Mouse (Mus musculus) cerebellum, adult 2 months (tissue): ENCODE results near the gene Zfp653. TPM values are rescaled to one million over a fixed set of nuclear protein-coding genes. Genes with fewer than 3 reads are reported as not detected.
A peak's percentile ranks its signal among the peaks of the same experiment; 100 is the strongest.
"Not testable (repeated sequence)": the region's sequence is repeated elsewhere in the genome, so short reads cannot be mapped to it uniquely, and the experiment has no call there.

Source experiments
- DNase-seq, 2 experiments: peaks; one replicate each; pipeline ENCODE4 v3.0.0; 2021
- H3K27ac ChIP-seq: fragments of 200-500 bp; 2 replicates; pipeline ENCODE4 v1.5.1; 2012; ENCODE audit warnings: low read length, control low read depth, inconsistent platforms; ENCODE audit not compliant: insufficient read depth
- H3K27me3 ChIP-seq: fragments of 200-500 bp; 2 replicates; pipeline ENCODE4 v1.6.1; 2012; ENCODE audit warnings: inconsistent platforms, mild to moderate bottlenecking, low read length, moderate library complexity; ENCODE audit not compliant: control insufficient read depth, insufficient read depth
- H3K4me1 ChIP-seq: fragments of 200-500 bp; 2 replicates; pipeline ENCODE4 v1.6.1; 2011; ENCODE audit warnings: low read length; ENCODE audit not compliant: control insufficient read depth, insufficient read depth
- H3K4me3 ChIP-seq: fragments of 200-500 bp; replicated peaks from 2 replicates; pipeline ENCODE3; 2011; ENCODE audit warnings: mild to moderate bottlenecking, low read depth, low read length, control low read depth; ENCODE audit not compliant: insufficient read depth
- CTCF ChIP-seq: fragments of 200-500 bp; IDR thresholded peaks from 2 replicates; pipeline ENCODE4 v1.5.1; 2011; ENCODE audit warnings: low read depth, mild to moderate bottlenecking, control low read depth, low read length, moderate library complexity, borderline replicate concordance; ENCODE audit not compliant: insufficient read depth
- POLR2A ChIP-seq: fragments of 200-500 bp; IDR thresholded peaks from 2 replicates; pipeline ENCODE4 v1.6.1; 2011; ENCODE audit warnings: low read length, control low read depth, borderline replicate concordance; ENCODE audit not compliant: insufficient read depth
- WGBS: fragments of 180-500 bp; shearing (Covaris S2); methylation state at CpG from one replicate; pipeline ENCODE4 v1.1.7; 2018; 5-methylcytosine and 5-hydroxymethylcytosine counted together
- polyA plus RNA-seq: library from polyadenylated mRNA; depleted of rRNA; stranded (reverse); fragments of >200 nt; gene quantifications from 2 replicates; pipeline ENCODE4 v1.2.3, GENCODE M21; 2012

Zfp653 gene
- polyA plus RNA-seq, 1 experiment: 45.4 TPM

DNA sequence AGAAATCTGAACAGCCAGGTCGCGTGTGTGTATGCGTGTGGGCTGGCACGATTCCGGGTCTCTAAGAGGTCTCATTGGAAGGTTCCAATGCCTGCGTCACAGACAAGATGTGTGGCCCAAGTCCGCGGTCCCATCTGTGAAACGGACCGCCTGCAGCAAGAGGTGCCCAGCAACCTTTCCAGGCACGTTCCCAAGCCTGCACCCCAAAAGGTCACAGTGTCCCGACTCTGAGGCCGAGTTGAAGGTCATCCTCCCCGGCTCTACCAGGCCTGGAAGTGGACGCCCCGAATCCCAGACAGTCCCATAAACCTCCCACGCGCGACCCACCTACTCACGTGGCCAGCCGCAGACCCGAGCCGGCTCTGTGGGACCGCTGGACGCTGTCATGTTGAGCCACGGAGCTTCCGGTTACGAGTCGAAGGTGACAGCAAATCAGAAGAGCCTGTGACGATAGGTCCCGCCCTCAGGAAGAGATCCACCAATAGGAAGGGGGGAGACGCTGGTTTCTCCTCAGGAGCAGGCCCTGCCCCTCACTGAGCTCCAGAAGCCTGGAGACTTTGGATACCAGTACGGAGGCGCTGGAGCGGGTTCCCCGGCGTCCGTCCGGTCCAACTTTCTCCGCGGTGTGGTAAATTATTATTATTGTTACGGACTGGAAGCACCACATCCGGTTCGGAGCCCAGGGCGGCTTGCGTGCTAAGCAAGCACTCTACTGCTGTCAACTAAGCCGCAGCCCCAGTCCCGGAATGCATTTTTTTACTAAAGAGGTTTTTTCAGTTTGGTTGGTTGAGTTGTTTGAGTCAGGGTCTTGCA is 14.1 kb upstream of the Zfp653 start, which contains the start of gene Ecsit:
Gene Ecsit (minus strand): TSS at position 417 of the 813 bp plus-strand sequence.
- Histone ChIP-seq H3K27me3 (no peaks in the 10 kb centered on the region), H3K27ac (peak within 1 kb of the TSS; percentile 68), H3K4me3 (peak within 1 kb of the TSS; percentile 78), H3K4me1 (peaks cover 8% of the 10 kb centered on the region; the same call in 1 of the 2 replicates)
- TF ChIP-seq CTCF (no peak), POLR2A (peak; percentile 78; the same call in 1 of the 2 replicates)
- DNase-seq: peak; percentile 96 to 98
- under 1% methylated on average over 48 of the region's 48 CpGs for WGBS

GRCm38 (mm10) chr9:22084667-22085021 is 13.5 kb upstream of the Zfp653 start:
- H3K4me3 ChIP-seq: peak overlapping the region; percentile 73
- H3K4me1 ChIP-seq: peaks cover 8% of the 10 kb centered on the region; the same call in 1 of the 2 replicates
- DNase-seq: no peak
- no peaks in the 10 kb centered on the region for H3K27me3 ChIP-seq
- no peak for TF ChIP-seq CTCF
- TF ChIP-seq POLR2A: no peak
- 17% methylated on average over 4 of the region's 4 CpGs for WGBS
- peak overlapping the region; percentile 68; the same call in 1 of the 2 replicates for H3K27ac ChIP-seq

DNA sequence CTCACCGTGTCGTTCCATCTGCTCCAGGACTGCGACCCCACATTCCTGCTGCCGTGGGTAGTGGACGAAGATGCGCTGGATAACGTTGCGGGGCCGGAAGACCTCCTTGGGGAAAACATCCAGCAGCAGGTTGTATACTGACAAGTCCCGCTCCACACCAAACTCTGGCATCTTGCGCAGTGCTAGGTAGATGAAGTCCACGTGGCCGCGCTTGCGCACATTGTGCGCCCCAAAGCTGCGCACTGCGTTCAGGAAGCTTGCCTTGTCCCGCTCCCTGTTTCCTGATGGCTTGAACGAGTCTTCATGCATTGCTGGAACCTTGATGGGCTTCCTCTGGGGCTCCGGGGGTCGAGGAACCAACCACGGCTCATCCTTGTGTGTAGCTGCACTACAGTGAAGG is 5.0 kb upstream of the Zfp653 start:
- no peak for TF ChIP-seq CTCF
- TF ChIP-seq POLR2A: no peak
- H3K27ac ChIP-seq: no peak overlapping the region
- no peak overlapping the region for H3K4me3 ChIP-seq
- H3K4me1 ChIP-seq: no peaks in the 10 kb centered on the region
- no peak for DNase-seq
- 93% methylated on average over 23 of the region's 23 CpGs for WGBS
- H3K27me3 ChIP-seq: no peaks in the 10 kb centered on the region

DNA sequence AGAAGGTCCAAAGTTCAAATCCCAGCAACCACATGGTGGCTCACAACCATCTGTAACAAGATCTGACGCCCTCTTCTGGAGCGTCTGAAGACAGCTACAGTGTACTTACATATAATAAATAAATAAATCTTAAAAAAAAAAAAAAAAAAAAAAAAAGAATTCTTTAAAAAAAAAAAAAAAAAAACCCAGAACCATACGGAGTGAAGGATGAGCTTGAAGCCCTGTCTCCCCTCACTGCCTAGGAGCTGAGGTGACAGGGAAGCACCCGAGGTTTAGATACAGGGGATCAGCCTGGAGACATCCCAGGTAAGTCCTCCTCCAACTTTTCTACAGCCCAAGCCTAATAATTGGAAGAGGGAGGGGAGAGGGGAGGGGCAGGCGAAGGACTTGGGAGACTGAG is 4.6 kb upstream of the Zfp653 start:
- DNase-seq, H3K4me1 ChIP-seq, H3K27ac ChIP-seq, H3K27me3 ChIP-seq, H3K4me3 ChIP-seq: not testable (repeated sequence)
- 84% methylated on average over 5 of the region's 5 CpGs for WGBS

- 68% methylated on average over 4 of the region's 4 CpGs for WGBS
- no peaks in the 10 kb centered on the region for H3K27me3 ChIP-seq
- TF ChIP-seq CTCF: no peak
- TF ChIP-seq POLR2A: no peak
- DNase-seq: no peak
- H3K27ac ChIP-seq: peak overlapping the region; percentile 2; the same call in 1 of the 2 replicates
- H3K4me3 ChIP-seq: no peak overlapping the region
- peaks cover 17% of the 10 kb centered on the region for H3K4me1 ChIP-seq
Observed at GRCm38 (mm10) chr9:22072276-22072675, 1.1 kb upstream of the Zfp653 start.

DNA sequence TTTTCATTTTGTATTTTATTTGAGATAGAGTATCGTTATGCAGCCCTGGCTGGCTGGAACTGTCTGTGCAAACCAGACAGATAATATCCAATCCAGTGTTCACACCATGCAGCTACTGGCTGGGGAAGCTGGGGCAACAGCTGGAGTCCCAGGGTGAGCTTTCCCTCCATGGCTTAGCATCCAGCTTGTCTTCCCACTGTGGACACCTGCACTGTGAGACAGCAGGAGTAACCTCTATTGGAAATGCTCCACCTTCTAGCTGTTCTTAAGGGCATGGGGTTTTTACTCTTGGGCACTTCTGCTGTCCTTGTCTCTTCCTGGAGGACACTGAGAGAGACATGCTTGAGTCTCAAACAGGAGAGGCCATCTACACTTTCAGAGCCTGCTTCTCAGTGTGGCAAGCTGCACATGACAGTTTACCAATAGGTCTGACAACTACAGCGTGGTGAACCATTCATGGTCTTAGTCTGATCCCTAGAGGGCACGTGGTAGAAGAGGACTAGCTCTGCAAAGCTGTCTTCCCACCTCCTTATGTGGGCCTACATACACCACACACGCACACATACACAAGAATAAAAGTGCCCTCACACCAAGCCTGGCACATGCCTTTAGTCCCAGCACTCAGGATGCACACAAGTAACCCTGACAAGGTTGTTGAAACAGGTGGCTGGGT is 1.2 kb downstream of the Zfp653 start:
- Histone ChIP-seq H3K27me3 (no peaks in the 10 kb centered on the region), H3K27ac (no peak overlapping the region), H3K4me3 (peak overlapping the region; percentile 57), H3K4me1 (peaks cover 34% of the 10 kb centered on the region)
- WGBS: 27% methylated on average over 4 of the region's 4 CpGs
- TF ChIP-seq POLR2A (no peak), CTCF (peak; percentile 50; the same call in 1 of the 2 replicates)
- peak in 1 of 2 experiments; percentile 21 for DNase-seq

DNA sequence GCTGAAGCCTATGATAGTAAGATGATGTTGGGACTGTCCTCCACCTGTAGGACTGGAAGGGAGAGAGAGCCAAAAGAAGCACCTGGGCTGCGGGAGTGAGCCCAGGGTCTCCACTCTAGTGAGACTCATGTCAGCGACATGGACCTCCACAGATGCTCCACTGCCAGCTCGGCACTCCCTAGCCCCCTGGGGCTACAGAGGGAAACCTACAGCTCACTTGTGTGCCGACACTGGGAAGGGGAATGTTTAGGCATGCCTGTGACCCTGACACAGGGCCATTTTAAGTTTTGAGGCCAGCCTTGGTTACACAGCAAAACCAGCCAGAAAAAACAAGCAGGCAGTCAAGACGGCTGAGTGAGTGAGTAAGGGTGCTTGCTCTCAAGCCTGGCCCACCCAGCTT is 4.0 kb downstream of the Zfp653 start:
- H3K27me3 ChIP-seq: no peaks in the 10 kb centered on the region
- peaks cover 59% of the 10 kb centered on the region for H3K4me1 ChIP-seq
- WGBS: 63% methylated on average over 5 of the region's 5 CpGs
- H3K4me3 ChIP-seq: no peak overlapping the region
- TF ChIP-seq CTCF (no peak), POLR2A (no peak)
- no peak for DNase-seq
- no peak overlapping the region for H3K27ac ChIP-seq

DNA sequence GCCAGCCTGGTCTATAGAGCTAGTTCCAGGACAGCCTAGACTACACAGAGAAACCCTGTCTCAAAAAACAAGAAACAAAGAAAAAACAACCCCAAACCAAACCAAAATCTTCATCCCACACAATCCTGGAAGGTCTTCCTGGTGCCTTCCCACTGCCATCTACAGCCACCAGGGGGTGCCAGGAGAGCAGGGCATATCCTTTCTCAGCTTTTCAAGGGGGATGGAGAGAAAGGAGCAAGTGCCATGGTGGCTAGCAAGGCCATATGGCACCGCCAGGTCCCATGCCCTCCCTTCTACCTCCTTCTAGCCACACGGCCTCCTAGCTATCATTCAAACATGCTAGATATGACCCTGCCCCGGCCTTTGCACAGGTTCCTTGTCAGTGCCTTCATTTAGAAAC is 4.7 kb downstream of the Zfp653 start:
- TF ChIP-seq CTCF: peak; percentile 73
- TF ChIP-seq POLR2A: no peak
- WGBS: 26% methylated on average over 3 of the region's 3 CpGs
- peak; percentile 63 to 65 for DNase-seq
- H3K27me3 ChIP-seq: no peaks in the 10 kb centered on the region
- H3K4me1 ChIP-seq: peaks cover 65% of the 10 kb centered on the region
- no peak overlapping the region for H3K4me3 ChIP-seq
- peak overlapping the region; percentile 19; the same call in 1 of the 2 replicates for H3K27ac ChIP-seq
